Mouse (Mus musculus) erythroblast, embryonic 14.5 days (primary cell): ENCODE results near the gene Plekhm1.

ENCODE experiments used
- GATA1 ChIP-seq: IDR thresholded peaks from 2 replicates; pipeline ENCODE4 v1.6.1; 2012; ENCODE audit warnings: low read length, inconsistent platforms, mixed read lengths
- TAL1 ChIP-seq: IDR thresholded peaks from 3 replicates; pipeline ENCODE4 v1.6.1; 2012; ENCODE audit warnings: low read length, inconsistent platforms, mixed read lengths

GRCm38 (mm10) chr11:103360661-103361081, 51.8 kb downstream of the Plekhm1 start:
- TF ChIP-seq TAL1 (no peak), GATA1 (no peak)
